Mouse (Mus musculus) hindlimb bud, embryonic 11.5 days (tissue): Measurements from ENCODE around the gene Inpp4b.
A peak's percentile ranks its signal among the peaks of the same experiment; 100 is the strongest.

Experiments
- DNase-seq: peaks from one replicate; pipeline ENCODE4 v3.0.0-alpha.2; 2012; ENCODE audit warnings: low read depth, low spot score; ENCODE audit errors: extremely low spot score

Gene Inpp4b

GRCm38 (mm10) chr8:81342236-81342998 lies at the start of gene Inpp4b:
Gene Inpp4b, plus strand, starts transcription at chr8:81342556.
- DNase-seq = no peak

GRCm38 (mm10) chr8:81335250-81335649 lies 7.1 kb upstream of the Inpp4b start:
- no peak for DNase-seq

- no peak for DNase-seq
Observed at GRCm38 (mm10) chr8:81341191-81341590, 1.2 kb upstream of the Inpp4b start.

- DNase-seq = peak; percentile 37
Observed at GRCm38 (mm10) chr8:81341591-81342235, 643 bp upstream of the Inpp4b start.

GRCm38 (mm10) chr8:81342999-81343302 lies 595 bp downstream of the Inpp4b start:
- no peak for DNase-seq

GRCm38 (mm10) chr8:81345170-81345697 lies 2.9 kb downstream of the Inpp4b start:
- DNase-seq = no peak

- no peak for DNase-seq
Observed at GRCm38 (mm10) chr8:81349452-81349851, 7.1 kb downstream of the Inpp4b start.

GRCm38 (mm10) chr8:81353460-81353859 lies 11.1 kb downstream of the Inpp4b start:
- no peak for DNase-seq

GRCm38 (mm10) chr8:81358108-81358507 lies 15.8 kb downstream of the Inpp4b start:
- DNase-seq = no peak

- DNase-seq = no peak
Observed at GRCm38 (mm10) chr8:81360518-81360917, 18.2 kb downstream of the Inpp4b start.

GRCm38 (mm10) chr8:81361162-81361561 lies 18.8 kb downstream of the Inpp4b start:
- no peak for DNase-seq

- DNase-seq = no peak
Observed at GRCm38 (mm10) chr8:81370607-81371006, 28.3 kb downstream of the Inpp4b start.

GRCm38 (mm10) chr8:81371844-81372243 lies 29.5 kb downstream of the Inpp4b start:
- DNase-seq = no peak

GRCm38 (mm10) chr8:81374877-81375475 lies 32.6 kb downstream of the Inpp4b start:
- DNase-seq = no peak

GRCm38 (mm10) chr8:81388953-81389352 lies 46.6 kb downstream of the Inpp4b start:
- no peak for DNase-seq

GRCm38 (mm10) chr8:81399071-81399470 lies 56.7 kb downstream of the Inpp4b start:
- no peak for DNase-seq

- no peak for DNase-seq
Observed at GRCm38 (mm10) chr8:81399501-81399900, 57.1 kb downstream of the Inpp4b start.

GRCm38 (mm10) chr8:81412707-81413106 lies 70.4 kb downstream of the Inpp4b start:
- DNase-seq = no peak

- no peak for DNase-seq
Observed at GRCm38 (mm10) chr8:81443957-81444356, 101.6 kb downstream of the Inpp4b start.

GRCm38 (mm10) chr8:81449798-81450197 lies 107.4 kb downstream of the Inpp4b start:
- DNase-seq = no peak

GRCm38 (mm10) chr8:81452082-81452481 lies 109.7 kb downstream of the Inpp4b start:
- no peak for DNase-seq

GRCm38 (mm10) chr8:81454830-81455229 lies 112.5 kb downstream of the Inpp4b start:
- no peak for DNase-seq
